In genomic region chr1:106735586-106735985, GRCm38 (mm10) we compare ENCODE assay signal across 9 mouse cellular contexts. TPM values are rescaled to one million over a fixed set of nuclear protein-coding genes. Genes with fewer than 3 reads are reported as not detected.
DNase-seq lines count a peak whose midpoint lies in the region; ATAC-seq and TF ChIP-seq lines count a peak whose summit lies in the region.
"Had no signal": no experiment of that assay in that cellular context is flagged by ENCODE, and none has a peak within 500 bp of the region (broad histone marks: within the 10 kb centered on the region; RNA-seq: fewer than 3 reads in every experiment).

No protein-coding gene starts in this region.

- no peak overlapping the region for H3K4me3 ChIP-seq in intestine, embryonic 14.5 days (ENCODE audit: low read depth, low read length)
- no peak overlapping the region for H3K4me3 ChIP-seq in intestine, embryonic 16.5 days (ENCODE audit: low read length)
- no peak overlapping the region for H3K4me3 ChIP-seq in ES-E14 (ENCODE audit: insufficient read depth in 1 of 2, low read depth in 1 of 2, low read length in 2 of 2, poor library complexity in 1 of 2, severe bottlenecking in 1 of 2)
- H3K4me3 ChIP-seq: embryonic facial prominence, embryonic 13.5 days had no signal

- in situ Hi-C loops in ES-E14 (cut with MboI; ENCODE audit: low sequenced_read_pairs in 2 of 2, unreplicated experiment in 2 of 2): no loop called here

- no peak overlapping the region for H3K9ac ChIP-seq in intestine, embryonic 14.5 days (ENCODE audit: low read length)
- H3K9ac ChIP-seq in intestine, embryonic 16.5 days (ENCODE audit: low read depth, low read length): no peak overlapping the region
- H3K9ac ChIP-seq in ES-E14 (ENCODE audit: insufficient read depth, low read depth, low read length, poor library complexity, severe bottlenecking): no peak overlapping the region
- H3K9ac ChIP-seq: embryonic facial prominence, embryonic 13.5 days had no signal

- no peaks in the 10 kb centered on the region for H3K9me3 ChIP-seq in intestine, embryonic 14.5 days (ENCODE audit: control insufficient read depth, low read length)
- H3K9me3 ChIP-seq in intestine, embryonic 16.5 days (ENCODE audit: control insufficient read depth, low read length): no peaks in the 10 kb centered on the region
- no peaks in the 10 kb centered on the region for H3K9me3 ChIP-seq in ES-E14 (ENCODE audit: control insufficient read depth, insufficient read depth, low read depth, low read length)
- H3K9me3 ChIP-seq: embryonic facial prominence, embryonic 13.5 days had no signal

- WGBS in intestine, embryonic 14.5 days: 48% methylated on average over 2 of the region's 2 CpGs
- WGBS in intestine, embryonic 16.5 days: 57% methylated on average over 2 of the region's 2 CpGs

- DNase-seq in intestine, embryonic 14.5 days (ENCODE audit: low spot score): peak; percentile 66
- peak; percentile 61 for DNase-seq in A20 (ENCODE audit: low read depth, low spot score)
- peak; percentile 35 for DNase-seq in ES-E14 (ENCODE audit: low read depth, low spot score)
- peak; percentile 77 to 78 for DNase-seq in cerebellum, postnatal 14 days
- peak; percentile 48 for DNase-seq in kidney, postnatal 14 days
- no peak for DNase-seq in ovary, postnatal 10 days (ENCODE audit: low spot score)

- no peaks in the 10 kb centered on the region for H3K4me1 ChIP-seq in intestine, embryonic 14.5 days (replicated peaks; ENCODE audit: control insufficient read depth, insufficient read depth, low read length)
- no peaks in the 10 kb centered on the region for H3K4me1 ChIP-seq in intestine, embryonic 16.5 days (ENCODE audit: control insufficient read depth, insufficient read depth, low read length)
- no peaks in the 10 kb centered on the region for H3K4me1 ChIP-seq in ES-E14 (ENCODE audit: control insufficient read depth in 2 of 2, insufficient read depth in 2 of 2, low read length in 2 of 2, poor library complexity in 1 of 2)
- H3K4me1 ChIP-seq: embryonic facial prominence, embryonic 13.5 days had no signal

- no peak overlapping the region for H3K4me2 ChIP-seq in intestine, embryonic 14.5 days (ENCODE audit: low read length)
- H3K4me2 ChIP-seq in intestine, embryonic 16.5 days (ENCODE audit: low read depth, low read length): no peak overlapping the region
- H3K4me2 ChIP-seq: embryonic facial prominence, embryonic 13.5 days had no signal

- H3K27ac ChIP-seq in intestine, embryonic 14.5 days (ENCODE audit: low read depth): no peak overlapping the region
- H3K27ac ChIP-seq in intestine, embryonic 16.5 days (ENCODE audit: low read length): no peak overlapping the region
- H3K27ac ChIP-seq in ES-E14 (ENCODE audit: insufficient read depth, low read depth, low read length, poor library complexity, severe bottlenecking): no peak overlapping the region
- H3K27ac ChIP-seq: embryonic facial prominence, embryonic 13.5 days had no signal

- H3K36me3 ChIP-seq in intestine, embryonic 14.5 days (ENCODE audit: control insufficient read depth, insufficient read depth, low read length): peaks cover 28% of the 10 kb centered on the region
- H3K36me3 ChIP-seq in intestine, embryonic 16.5 days (ENCODE audit: control insufficient read depth, insufficient read depth, low read length): 0 out of 2 replicates have a peak, but pooled peaks cover 1% of the 10 kb centered on the region
- peaks cover 30% of the 10 kb centered on the region for H3K36me3 ChIP-seq in ES-E14 (ENCODE audit: control insufficient read depth, insufficient read depth, low read length, poor library complexity, severe bottlenecking)

- no peak for ATAC-seq in intestine, embryonic 14.5 days (replicated peaks; ENCODE audit: low FRiP score, low TSS enrichment, low read depth)
- ATAC-seq in intestine, embryonic 16.5 days: no peak
- peak; percentile 77 for ATAC-seq in neutrophil, adult 5-6 weeks (ENCODE audit: extremely low read depth, insufficient number of reproducible peaks, low FRiP score, poor library complexity, severe bottlenecking)

- H3K27me3 ChIP-seq in intestine, embryonic 14.5 days (replicated peaks; ENCODE audit: control insufficient read depth, insufficient read depth, low read length): no peaks in the 10 kb centered on the region
- H3K27me3 ChIP-seq in intestine, embryonic 16.5 days (replicated peaks; ENCODE audit: control insufficient read depth, insufficient read depth, low read length): no peaks in the 10 kb centered on the region
- H3K27me3 ChIP-seq: embryonic facial prominence, embryonic 13.5 days had no signal

TF ChIP-seq in ES-E14, 5 proteins besides CTCF, POLR2A, EP300 and RAD21:
- TF ChIP-seq ZC3H11A (IDR thresholded peaks at IDR 0.05; ENCODE audit: borderline replicate concordance, low read depth, low read length): no peak; the same call in 1 of the 2 replicates
- no peak for TF ChIP-seq HCFC1 (IDR thresholded peaks at IDR 0.05; ENCODE audit: borderline replicate concordance, insufficient read depth, low read length)
- TF ChIP-seq CHD2 (IDR thresholded peaks at IDR 0.05; ENCODE audit: low read depth, low read length): no peak
- no peak for TF ChIP-seq ZNF384 (IDR thresholded peaks at IDR 0.05; ENCODE audit: low read depth, low read length)
- TF ChIP-seq MAFK (IDR thresholded peaks at IDR 0.05; ENCODE audit: insufficient read depth, low read depth, low read length): no peak

RNA-seq across cellular contexts. Expression of gene Bcl2, which starts 21.5 kb away (rescaled TPM):
- 13.4 and 15.5 TPM in 2 replicates for polyA plus RNA-seq in intestine, embryonic 14.5 days (2014; fragmentation: Nextera tagmentation; extraction: Ambion mirVana)
- 10.1 and 11.9 TPM in 2 replicates for polyA plus RNA-seq in intestine, embryonic 16.5 days (2015; fragmentation: Nextera tagmentation; extraction: Ambion mirVana)
- 0.63 and 0.98 TPM in 2 replicates for total RNA-seq in ES-E14 (2012; rRNA removed)
- 38.2 and 39.3 TPM in 2 replicates for total RNA-seq in neutrophil, adult 5-6 weeks (2017)

RNA-seq across cellular contexts. Expression of gene Kdsr, which starts 23.9 kb away (rescaled TPM):
- polyA plus RNA-seq in intestine, embryonic 14.5 days (2014; fragmentation: Nextera tagmentation; extraction: Ambion mirVana): 13.5 and 15.0 TPM in 2 replicates
- polyA plus RNA-seq in intestine, embryonic 16.5 days (2015; fragmentation: Nextera tagmentation; extraction: Ambion mirVana): 14.9 and 17.1 TPM in 2 replicates
- total RNA-seq in ES-E14 (2012; rRNA removed): 29.9 and 38.3 TPM in 2 replicates
- total RNA-seq in neutrophil, adult 5-6 weeks (2017): 16.5 and 17.3 TPM in 2 replicates

Comparison
In these comparisons a context has a peak if more than half of its experiments do, and no peak if none do; other contexts are left out.
1. RNA of gene Bcl2, which starts 21.5 kb away (total RNA-seq): 38.2 to 39.3 TPM in neutrophil, adult 5-6 weeks; 0.63 to 0.98 TPM in ES-E14; every median in the first group is over 10 times any median in the second.